Mouse (Mus musculus) kidney, adult 11 months (tissue): ENCODE data around the gene Nap1l1.

ENCODE experiments used
- DNase-seq: peaks from one replicate; pipeline ENCODE4 v3.0.0; 2022

Nap1l1 gene

DNA sequence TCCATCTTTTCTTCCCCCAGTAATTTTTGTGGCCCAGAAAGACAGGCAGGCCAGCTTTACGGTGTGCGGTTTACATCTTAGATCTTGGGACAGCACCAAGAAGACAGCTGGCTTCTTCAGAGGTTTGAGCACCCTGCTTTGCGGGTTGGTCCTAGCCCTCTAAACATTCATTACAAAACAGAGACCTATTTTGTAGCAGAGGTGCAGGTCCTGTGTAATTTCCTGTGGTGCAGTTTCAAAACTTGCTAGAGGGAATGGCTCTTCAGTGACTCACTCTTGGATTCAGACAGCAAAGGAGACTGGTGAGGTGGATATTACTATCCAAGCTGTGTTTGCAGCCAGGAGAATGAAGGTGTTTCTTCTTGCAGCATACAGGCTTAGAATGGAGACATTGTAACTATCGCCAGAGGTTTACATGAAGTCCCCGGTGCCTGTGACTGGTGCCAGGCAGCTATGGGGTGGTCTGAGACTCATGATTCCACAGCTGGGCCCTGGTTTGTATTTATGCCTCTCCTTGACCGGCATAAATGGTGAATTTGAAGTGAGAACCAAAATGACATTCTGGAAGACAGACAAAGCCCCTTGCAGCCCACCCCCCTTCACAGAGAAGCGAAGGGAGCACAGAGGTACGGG, 43.9 kb downstream of the Nap1l1 start:
- no peak for DNase-seq

- DNase-seq: no peak
Observed at GRCm38 (mm10) chr10:111518350-111518749, 45.3 kb downstream of the Nap1l1 start.

DNA sequence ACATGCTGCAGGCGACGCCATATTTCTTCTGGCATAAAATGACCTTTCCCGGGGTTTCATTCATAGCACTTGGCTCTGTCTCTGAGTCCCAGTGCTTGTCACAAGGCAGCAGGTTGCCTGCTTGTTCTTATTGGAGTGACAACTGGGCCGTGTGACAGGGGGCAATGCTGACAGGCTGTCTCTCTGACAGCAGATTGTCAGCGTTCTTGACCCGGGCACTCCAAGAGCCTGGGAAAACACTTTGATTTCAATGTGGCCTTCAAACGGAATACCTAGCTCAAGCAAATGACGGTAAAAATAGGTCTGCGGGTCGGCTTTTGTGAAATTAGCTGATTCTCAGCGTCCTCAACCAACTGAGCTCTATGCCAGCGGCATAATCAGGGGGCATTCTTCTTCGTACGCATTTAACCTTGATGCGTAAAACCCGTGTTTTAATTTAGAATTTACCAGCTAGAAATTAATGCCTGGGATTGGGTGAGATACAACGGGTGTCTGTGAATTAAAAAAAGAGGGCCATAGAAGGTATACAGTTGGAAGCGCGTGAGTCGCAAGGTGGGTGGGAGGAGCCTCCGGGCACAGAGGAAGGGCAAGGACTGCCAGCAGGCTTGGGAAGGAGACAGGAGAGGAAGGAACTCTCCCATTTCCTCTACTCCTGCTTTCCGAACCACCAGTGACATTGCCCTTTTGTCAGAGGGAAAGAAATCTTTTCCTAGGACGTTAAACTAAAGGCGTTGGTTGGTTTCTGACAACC, 46.8 kb downstream of the Nap1l1 start:
- DNase-seq: peak; percentile 27

DNA sequence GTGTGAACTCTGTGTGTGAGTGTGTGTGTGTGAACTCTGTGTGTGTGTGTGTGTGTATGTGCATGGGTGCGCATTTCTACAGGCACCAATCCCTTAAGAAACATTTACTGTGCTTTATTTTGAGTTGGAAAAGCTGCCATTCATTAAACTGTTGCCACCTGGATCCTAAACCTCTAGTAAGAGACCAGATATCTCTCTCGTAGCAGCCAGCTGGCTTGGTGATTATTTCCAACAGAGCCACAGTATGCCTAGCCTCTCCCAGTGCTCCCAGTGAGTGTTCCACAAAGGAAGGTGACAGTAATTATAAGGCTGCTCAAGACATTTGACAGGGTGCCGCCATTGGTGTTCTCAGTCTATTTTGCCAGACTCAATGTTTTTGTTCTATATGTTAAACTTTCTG, 47.6 kb downstream of the Nap1l1 start:
- no peak for DNase-seq

DNA sequence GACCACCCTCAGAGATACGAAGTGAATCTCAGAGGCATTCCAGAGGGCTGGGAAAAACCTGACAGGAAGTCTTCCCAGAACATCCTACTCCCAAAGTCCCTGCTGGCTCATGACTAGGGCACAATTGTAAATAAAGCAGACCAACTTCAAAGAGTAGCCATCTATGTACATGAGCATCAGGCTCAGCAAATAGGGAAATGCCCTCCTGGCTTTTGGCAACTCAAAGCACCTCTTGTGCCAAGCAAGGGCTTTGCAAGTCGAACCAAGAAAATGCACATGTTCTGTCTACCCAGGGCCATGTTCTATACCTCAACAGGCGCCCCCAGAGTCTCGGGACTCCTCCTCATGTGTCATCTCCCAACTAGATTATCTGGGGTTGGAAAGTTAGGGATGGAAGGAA, 48.6 kb downstream of the Nap1l1 start:
- DNase-seq: no peak

GRCm38 (mm10) chr10:111522230-111522629, 49.2 kb downstream of the Nap1l1 start:
- no peak for DNase-seq

- no peak for DNase-seq
Observed at GRCm38 (mm10) chr10:111523894-111524293, 50.9 kb downstream of the Nap1l1 start.

DNA sequence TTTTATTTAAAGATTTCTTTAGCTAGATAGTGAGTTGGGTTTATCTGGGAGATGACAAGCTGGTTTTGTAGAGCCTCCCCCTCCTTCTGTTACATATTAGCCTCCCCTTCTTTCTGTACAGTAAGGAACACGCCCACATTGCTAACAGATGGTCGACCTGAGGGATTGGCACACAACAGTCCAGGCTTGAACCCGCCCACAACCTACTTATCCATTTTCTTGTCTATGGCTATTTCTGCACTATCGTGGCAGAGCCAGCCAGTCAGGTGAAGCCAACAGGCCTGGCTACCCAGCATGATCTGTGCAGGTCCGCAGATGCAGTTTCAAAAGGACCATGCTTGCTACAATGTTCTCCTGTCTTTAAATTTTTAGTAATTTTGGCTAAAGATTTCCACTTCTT, 54.0 kb downstream of the Nap1l1 start:
- no peak for DNase-seq

DNA sequence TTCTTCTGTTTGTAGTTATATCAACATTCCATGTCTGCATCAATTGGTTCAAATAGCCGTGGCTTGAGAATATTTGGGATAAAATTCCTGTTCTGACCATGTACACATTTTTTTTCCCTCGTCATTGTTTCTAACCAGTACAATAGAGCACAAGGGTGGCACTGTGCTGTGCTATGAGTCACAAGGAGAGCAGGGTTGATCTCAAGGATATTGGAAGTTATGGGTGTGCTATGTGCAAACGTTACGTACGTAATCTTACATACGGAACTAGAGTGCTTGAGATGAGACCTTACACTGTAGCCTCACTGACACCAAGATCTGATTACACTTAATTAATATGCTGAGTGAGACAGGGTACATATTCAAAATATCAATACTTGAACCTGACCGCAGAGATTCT, 54.6 kb downstream of the Nap1l1 start:
- DNase-seq: no peak

GRCm38 (mm10) chr10:111528283-111528682, 55.3 kb downstream of the Nap1l1 start:
- DNase-seq: no peak

DNA sequence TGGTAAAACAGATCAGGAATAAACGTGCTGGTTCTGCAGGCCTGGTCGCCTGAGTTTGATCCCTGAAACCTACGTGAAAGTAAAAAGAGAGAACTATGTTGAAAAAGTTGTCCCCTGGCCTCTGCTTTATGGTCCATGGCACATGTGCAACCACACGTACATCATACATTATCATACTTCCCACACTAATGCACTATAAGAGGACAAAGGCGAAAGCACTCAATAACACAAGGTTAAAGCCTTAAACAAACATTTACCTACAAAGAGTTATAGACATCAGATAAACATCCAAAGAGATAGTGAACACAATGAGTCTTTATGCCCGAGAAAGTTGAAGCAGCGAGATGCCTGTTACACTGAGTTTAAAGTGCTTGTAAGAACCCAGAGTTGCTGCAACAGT, 57.4 kb downstream of the Nap1l1 start:
- no peak for DNase-seq

GRCm38 (mm10) chr10:111534691-111535090, 61.7 kb downstream of the Nap1l1 start:
- DNase-seq: no peak

- no peak for DNase-seq
Observed at GRCm38 (mm10) chr10:111537410-111537809, 64.4 kb downstream of the Nap1l1 start.

GRCm38 (mm10) chr10:111539724-111540324, 66.8 kb downstream of the Nap1l1 start:
- peak; percentile 30 for DNase-seq

GRCm38 (mm10) chr10:111540678-111541077, 67.7 kb downstream of the Nap1l1 start:
- DNase-seq: no peak

- DNase-seq: no peak
Observed at GRCm38 (mm10) chr10:111543106-111543505, 70.1 kb downstream of the Nap1l1 start.

- DNase-seq: peak; percentile 77
Observed at GRCm38 (mm10) chr10:111543781-111544260, 70.8 kb downstream of the Nap1l1 start.

- no peak for DNase-seq
Observed at GRCm38 (mm10) chr10:111544311-111544710, 71.3 kb downstream of the Nap1l1 start.

DNA sequence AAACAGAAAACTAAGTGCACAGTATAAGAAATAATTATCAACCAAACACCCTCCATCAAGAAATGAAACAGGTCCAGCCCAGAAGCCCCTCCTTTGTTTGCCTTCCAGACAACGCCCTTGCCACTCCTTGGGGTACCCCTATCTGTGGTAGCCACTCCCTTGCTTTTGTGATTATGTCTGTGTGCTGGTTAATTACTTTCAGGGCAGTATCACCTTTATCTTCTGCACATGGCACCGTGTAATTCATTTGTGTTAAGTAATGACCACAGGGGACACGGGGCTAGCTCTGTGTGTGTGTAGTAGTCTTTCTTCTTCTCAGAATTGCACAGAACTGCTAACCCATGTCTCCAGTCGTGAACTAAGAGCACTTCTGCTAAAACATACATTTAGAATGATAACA, 72.6 kb downstream of the Nap1l1 start:
- no peak for DNase-seq
